Mouse (Mus musculus): ENCODE results near the gene Fbp1. TPM values are rescaled to one million over a fixed set of nuclear protein-coding genes. Genes with fewer than 3 reads are reported as not detected.
A peak's percentile ranks its signal among the peaks of the same experiment; 100 is the strongest.
"Not testable (repeated sequence)": the region's sequence is repeated elsewhere in the genome, so short reads cannot be mapped to it uniquely, and the experiment has no call there.

The Fbp1 gene
- polyA plus RNA-seq, 1 experiment = 17.6 TPM

DNA sequence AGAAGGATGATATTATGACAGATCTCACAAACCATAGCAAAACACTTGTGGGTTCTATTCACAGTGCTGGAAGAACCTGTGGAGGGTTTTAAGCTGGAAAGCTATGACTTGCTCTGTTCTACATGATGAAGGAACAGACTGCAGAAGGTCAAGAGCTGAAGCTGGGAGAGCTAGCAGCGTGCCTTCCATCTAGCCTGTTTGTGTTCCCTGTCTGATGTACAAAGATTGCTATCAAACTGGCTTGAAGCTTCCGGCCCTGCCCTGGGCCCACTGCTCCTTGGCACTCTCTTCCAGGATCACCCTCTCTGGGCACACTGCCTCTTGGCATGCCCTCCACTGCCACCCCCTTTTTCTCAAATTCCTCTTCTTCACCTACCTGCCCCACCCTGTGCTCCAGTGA is 1.2 kb upstream of the Fbp1 start:
- DNase-seq (ENCODE audit: low read depth, low spot score) = no peak
- WGBS = 51% methylated on average over 2 of the region's 2 CpGs

GRCm38 (mm10) chr13:62884536-62884935 is 3.5 kb downstream of the Fbp1 start:
- 86% methylated on average over 3 of the region's 3 CpGs for WGBS

DNA sequence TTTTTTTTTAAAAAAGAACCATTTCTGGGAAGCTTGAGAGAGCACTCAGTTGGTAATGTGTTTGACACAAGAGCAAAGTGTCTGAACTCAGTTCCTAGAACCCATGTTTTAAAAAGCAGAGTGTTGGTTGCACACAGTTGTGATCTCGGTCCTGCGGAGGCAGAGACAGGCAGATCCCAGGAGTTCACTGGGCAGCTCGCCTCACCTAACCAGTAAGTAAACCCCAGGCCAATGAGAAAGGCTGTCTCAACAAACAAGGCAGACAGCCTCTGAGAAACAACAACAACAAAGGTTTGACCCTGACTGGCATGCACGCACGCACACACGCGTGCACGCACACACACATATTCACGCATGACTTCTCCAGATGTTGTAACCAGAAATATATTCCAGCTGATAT is 4.2 kb downstream of the Fbp1 start:
- DNase-seq (ENCODE audit: low read depth, low spot score) = no peak
- 86% methylated on average over 9 of the region's 9 CpGs for whole genome bisulfite sequencing

More at GRCm38 (mm10) chr13:62884536-62884935, 3.5 kb downstream of the Fbp1 start:
- no peak for DNase-seq (ENCODE audit: low read depth, low spot score)

DNA sequence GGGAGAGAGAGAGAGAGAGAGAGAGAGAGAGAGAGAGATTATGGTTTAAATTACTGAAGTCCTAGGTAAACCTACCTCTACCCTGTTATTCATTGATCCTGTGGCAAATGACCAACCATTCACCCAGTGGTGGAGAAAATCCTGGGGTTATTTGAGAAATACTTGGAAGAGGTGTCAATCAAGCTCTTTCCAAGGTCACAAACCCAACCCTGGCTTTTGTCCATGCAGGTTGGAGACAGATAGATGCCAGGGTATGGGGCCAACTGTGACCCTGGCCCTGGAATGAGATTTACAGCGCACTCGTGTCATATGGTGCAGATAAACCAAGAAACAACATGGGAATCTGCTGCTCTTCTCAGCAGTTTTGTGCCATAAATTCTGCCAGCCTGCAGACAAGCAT is 4.6 kb downstream of the Fbp1 start:
- WGBS = 69% methylated on average over 2 of the region's 2 CpGs
- no peak for DNase-seq (ENCODE audit: low read depth, low spot score)

- DNase-seq (ENCODE audit: low read depth, low spot score) = no peak
- 71% methylated on average over 5 of the region's 5 CpGs for WGBS
These were observed 5.2 kb downstream of the Fbp1 start for GRCm38 (mm10) chr13:62882856-62883255.

DNA sequence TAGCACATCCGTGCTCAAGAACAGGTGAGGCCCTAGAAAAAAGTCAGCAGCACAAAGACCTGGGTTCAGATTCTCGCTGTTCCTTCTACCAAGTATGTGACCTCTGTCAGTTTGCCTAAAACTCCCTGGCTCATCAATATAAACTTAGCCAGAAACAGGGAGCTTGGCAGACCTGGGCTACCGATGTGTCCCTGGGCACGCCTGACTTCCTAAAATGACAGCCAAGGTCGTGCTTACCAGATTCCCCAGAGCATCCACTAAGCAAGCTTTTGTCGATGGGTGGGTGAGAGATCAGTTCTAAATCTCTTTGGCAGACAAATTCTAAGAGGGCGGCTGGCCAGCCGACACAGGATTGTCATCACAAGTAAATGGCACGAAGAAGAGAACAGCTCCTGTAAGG is 6.7 kb downstream of the Fbp1 start:
- 83% methylated on average over 9 of the region's 9 CpGs for WGBS
- DNase-seq (ENCODE audit: low read depth, low spot score) = no peak

DNA sequence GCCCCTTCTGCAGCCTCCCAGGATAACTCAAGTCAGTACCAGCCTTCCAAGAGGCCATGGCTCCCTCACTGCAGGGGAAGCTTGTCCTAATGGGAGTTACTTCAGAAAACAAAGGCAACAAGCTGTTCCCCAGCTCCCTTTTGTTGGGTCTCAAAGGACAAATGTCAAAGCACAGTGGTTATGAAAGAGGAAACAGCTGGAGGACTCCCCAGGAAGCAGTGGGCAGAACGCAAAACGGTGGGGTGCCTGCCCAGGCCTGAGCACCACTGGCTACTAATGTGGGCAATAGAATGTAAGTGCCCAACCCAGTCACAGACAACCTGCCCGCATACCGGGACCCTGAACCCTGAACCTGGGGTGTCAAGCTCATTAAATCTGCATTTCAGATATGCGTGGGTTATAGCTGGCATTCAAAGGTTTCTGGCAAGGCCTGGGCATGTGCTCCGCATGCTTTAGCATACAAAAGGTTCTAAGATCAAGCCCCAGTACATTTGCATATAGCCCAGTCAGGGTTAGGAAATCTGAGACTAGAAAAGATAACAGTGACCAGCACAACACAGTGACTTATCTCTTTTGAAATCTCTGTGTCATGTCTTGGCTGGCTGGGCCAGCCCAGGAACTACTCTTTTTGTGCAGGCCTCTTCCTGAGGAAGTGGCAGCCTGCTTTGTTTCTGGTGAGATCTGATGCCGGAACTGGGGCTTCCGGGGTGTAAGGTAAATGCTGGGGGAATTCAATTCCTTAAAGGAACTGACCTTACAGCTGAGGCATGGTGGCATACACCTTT is 8.1 kb downstream of the Fbp1 start:
- 58% methylated on average over 8 of the region's 8 CpGs for WGBS
- no peak for DNase-seq (ENCODE audit: low read depth, low spot score)

GRCm38 (mm10) chr13:62879411-62879810 is 8.7 kb downstream of the Fbp1 start:
- DNase-seq (ENCODE audit: low read depth, low spot score) = no peak
- 67% methylated on average over 6 of the region's 6 CpGs for WGBS

DNA sequence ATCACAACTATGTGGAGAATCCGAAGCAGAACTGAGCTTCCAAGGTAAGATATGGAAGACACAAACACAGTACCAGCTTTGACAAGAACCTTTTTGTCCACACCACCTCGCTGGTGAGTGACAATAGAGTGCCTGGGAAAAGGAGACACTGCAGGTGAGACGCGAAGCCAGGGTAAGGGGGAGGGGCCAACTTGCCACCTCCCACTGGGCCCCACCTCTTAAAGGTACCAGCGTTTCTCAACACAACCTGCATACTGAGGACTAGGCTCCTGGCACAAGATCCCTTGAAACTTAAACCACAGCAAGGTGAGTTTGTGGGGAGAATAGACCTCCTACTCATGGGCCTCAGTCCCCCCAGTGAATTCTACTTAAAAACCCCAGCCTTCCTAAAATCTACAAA is 10.8 kb downstream of the Fbp1 start:
- WGBS = 12% methylated on average over 5 of the region's 5 CpGs
- DNase-seq (ENCODE audit: low read depth, low spot score) = peak; percentile 45

DNA sequence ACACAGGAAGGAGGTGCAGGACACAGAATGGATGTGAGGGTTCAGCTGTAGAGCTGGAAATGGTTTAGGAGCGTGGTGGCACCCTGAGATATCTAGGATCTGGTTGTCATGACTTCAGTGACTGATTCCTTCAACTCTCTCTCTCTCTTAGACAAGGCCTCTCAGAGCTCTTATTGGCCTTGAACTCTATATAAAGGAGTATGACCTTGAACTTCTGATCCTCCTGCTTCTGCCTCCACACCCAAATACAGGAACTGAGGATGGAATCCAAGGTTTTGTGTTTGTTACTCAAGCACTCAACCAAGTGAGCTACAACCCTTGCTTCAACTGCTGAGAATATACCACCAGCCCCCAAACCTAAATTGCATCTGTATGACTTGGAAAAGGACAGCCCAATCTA is 12.0 kb downstream of the Fbp1 start:
- WGBS = 91% methylated on average over 1 of the region's 1 CpGs
- DNase-seq (ENCODE audit: low read depth, low spot score) = no peak

- no peak for DNase-seq (ENCODE audit: low read depth, low spot score)
- 44% methylated on average over 3 of the region's 3 CpGs for WGBS
These were observed 15.8 kb downstream of the Fbp1 start for GRCm38 (mm10) chr13:62872252-62872651.

- WGBS = 35% methylated on average over 2 of the region's 2 CpGs
- DNase-seq (ENCODE audit: low read depth, low spot score) = no peak
These were observed 17.5 kb downstream of the Fbp1 start for GRCm38 (mm10) chr13:62870605-62871004.

DNA sequence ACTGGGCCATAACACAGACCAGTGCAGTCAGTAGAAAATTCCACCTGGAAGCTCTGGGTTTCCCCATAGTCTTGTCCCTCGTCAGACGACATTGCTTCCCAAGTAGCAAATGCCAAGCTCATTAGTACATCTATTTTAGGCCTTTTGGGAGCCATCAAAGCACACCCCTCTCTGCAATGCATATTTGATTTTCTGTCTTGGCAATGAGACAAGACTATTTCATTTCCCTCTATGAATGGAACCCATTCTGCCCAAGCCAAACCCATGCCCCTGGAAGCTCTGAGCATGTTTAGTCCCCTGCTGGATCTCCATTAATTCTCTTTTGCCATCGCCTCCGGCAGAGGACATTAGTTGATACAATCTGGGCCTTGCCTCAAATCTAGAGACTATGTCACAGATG is 21.3 kb downstream of the Fbp1 start:
- WGBS = 79% methylated on average over 4 of the region's 4 CpGs
- no peak for DNase-seq (ENCODE audit: low read depth, low spot score)

- WGBS = 50% methylated on average over 11 of the region's 11 CpGs
- no peak for DNase-seq (ENCODE audit: low read depth, low spot score)
These were observed 22.3 kb downstream of the Fbp1 start for GRCm38 (mm10) chr13:62865651-62866315.

DNA sequence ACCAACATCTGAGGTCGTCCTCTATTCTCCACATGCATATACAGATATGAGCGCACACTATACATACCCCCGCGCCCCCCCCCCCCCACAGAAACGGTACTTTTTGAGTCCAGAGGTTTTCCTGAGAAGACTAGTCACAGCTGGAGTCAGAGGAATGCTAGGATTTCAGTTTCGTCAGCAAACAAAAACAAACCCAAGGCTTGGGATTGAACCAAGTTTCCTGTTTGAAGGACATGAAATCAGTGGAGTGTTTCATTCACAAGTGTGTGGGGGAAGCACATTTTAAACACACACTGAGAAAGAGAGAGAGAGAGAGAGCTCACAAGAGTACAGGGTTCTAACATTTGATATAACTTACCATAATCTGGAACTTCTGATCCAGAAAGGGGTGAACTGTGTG is 24.3 kb downstream of the Fbp1 start:
- no peak for DNase-seq (ENCODE audit: low read depth, low spot score)
- 73% methylated on average over 6 of the region's 6 CpGs for WGBS

GRCm38 (mm10) chr13:62862875-62863274 is 25.2 kb downstream of the Fbp1 start:
- no peak for DNase-seq (ENCODE audit: low read depth, low spot score)
- 82% methylated on average over 3 of the region's 3 CpGs for WGBS

- WGBS = 90% methylated on average over 4 of the region's 4 CpGs
- no peak for DNase-seq (ENCODE audit: low read depth, low spot score)
These were observed 28.0 kb downstream of the Fbp1 start for GRCm38 (mm10) chr13:62860068-62860467.

DNA sequence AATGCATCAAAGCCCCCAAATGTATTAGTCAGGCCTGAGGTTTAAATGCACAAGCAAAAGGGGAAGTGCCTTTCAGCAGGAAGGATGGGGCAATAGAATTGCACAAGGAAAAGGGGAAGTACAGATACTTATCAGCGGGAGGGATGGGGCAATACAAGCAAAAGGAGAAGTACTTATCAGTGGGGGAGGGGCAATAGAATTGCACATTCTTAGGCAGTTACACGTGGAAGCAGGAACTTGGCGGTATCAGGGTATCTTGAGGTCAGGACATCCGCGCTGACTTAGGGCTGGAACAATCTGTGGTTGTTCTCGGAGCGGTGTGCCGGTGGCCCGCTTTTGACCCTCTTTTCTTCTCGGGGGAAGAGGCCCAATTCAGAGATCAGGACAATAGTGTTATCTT is 28.8 kb downstream of the Fbp1 start:
- WGBS = 76% methylated on average over 10 of the region's 10 CpGs
- not testable (repeated sequence) for DNase-seq (ENCODE audit: low read depth, low spot score)

DNA sequence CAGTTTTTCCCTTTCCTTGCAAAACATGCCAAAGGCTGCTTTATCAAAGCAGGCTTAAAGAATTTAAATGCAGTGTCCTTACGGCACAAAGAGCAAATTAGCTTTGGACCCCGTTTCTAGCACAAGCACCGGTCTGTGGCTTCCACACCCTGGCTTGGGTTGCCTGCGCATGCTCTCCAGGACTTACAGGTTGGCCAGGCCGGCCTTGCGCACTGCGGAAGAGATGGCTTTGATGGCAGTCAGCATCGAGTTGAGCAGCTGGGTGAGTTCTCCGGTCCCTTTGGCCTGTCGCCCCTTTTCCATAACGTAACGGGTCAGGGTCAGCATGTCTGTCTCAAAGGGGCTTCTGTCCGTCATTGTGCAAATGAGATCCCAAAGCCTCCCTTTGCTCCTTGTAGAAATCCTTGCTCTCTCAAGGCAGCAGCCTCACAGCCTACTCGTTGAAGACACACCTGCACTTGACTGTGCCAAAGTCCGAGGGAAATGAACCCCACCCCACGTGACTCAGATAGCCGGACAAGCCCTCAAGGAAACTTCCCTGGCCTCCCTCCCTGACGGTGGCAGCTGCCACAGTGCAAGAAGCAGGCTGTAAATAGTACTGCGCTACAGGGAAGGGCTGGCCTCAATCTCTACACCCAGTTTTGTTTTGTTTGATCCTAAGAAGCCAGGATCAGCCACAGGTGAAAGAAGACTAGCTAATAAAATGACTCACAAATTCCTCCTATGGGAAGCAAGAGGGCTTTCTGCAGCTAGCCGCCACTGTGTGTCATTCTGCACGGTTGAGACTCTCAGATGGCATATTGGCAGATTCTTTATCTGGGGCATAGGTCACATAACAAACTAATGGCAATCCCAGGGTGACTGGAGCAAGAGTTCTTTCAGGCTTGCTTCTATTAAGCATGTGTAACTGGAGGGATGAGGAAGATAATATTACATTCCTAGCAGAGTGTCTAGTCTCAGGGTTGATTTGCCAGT is 29.9 kb downstream of the Fbp1 start, which contains the start of gene Fbp2:
Fbp2 (minus strand) TSS at position 482 of the 975 bp plus-strand sequence.
- DNase-seq (ENCODE audit: low read depth, low spot score) = peak; percentile 96
- WGBS = 25% methylated on average over 21 of the region's 21 CpGs

- 27% methylated on average over 14 of the region's 14 CpGs for WGBS
- peak; percentile 37 for DNase-seq (ENCODE audit: low read depth, low spot score)
These were observed 31.2 kb downstream of the Fbp1 start for GRCm38 (mm10) chr13:62856850-62857249.
